Mouse (Mus musculus) frontal cortex, postnatal 10 days (tissue): Measurements from ENCODE around the gene Miip.
A peak's percentile ranks its signal among the peaks of the same experiment; 100 is the strongest.

ENCODE experiments used
- DNase-seq, 2 experiments: peaks; one replicate each; pipeline ENCODE4 v3.0.0; 2022; ENCODE audit warnings: low spot score in 2 of 2, mixed read lengths in 1 of 2

Miip gene

GRCm38 (mm10) chr4:147868450-147869031, at the start of gene Miip, which contains the start of gene Fv1:
Gene Miip, minus strand, starts transcription at chr4:147868816.
Gene Fv1, plus strand, starts transcription at chr4:147868979.
- peak; percentile 93 to 96 for DNase-seq

GRCm38 (mm10) chr4:147909486-147909885, 40.9 kb upstream of the Miip start:
- DNase-seq, result no peak

GRCm38 (mm10) chr4:147906230-147906629, 37.6 kb upstream of the Miip start:
- no peak for DNase-seq

GRCm38 (mm10) chr4:147905090-147905659, 36.6 kb upstream of the Miip start:
- DNase-seq, result no peak

GRCm38 (mm10) chr4:147904313-147905089, 35.9 kb upstream of the Miip start, which contains the start of gene Mfn2:
Gene Mfn2, minus strand, starts transcription at chr4:147904704.
- peak; percentile 86 to 90 for DNase-seq

GRCm38 (mm10) chr4:147903601-147904000, 35.0 kb upstream of the Miip start:
- no peak for DNase-seq

- no peak for DNase-seq
Observed at GRCm38 (mm10) chr4:147902906-147903500, 34.4 kb upstream of the Miip start.

- no peak for DNase-seq
Observed at GRCm38 (mm10) chr4:147900452-147900851, 31.8 kb upstream of the Miip start.

GRCm38 (mm10) chr4:147897348-147897747, 28.7 kb upstream of the Miip start:
- no peak for DNase-seq

GRCm38 (mm10) chr4:147896411-147896810, 27.8 kb upstream of the Miip start:
- no peak for DNase-seq

GRCm38 (mm10) chr4:147895815-147896330, 27.3 kb upstream of the Miip start:
- no peak for DNase-seq

GRCm38 (mm10) chr4:147890341-147890740, 21.7 kb upstream of the Miip start:
- DNase-seq, result no peak

- DNase-seq, result no peak
Observed at GRCm38 (mm10) chr4:147888237-147888636, 19.6 kb upstream of the Miip start.

GRCm38 (mm10) chr4:147887277-147887676, 18.7 kb upstream of the Miip start:
- DNase-seq, result no peak

- no peak for DNase-seq
Observed at GRCm38 (mm10) chr4:147886158-147886557, 17.5 kb upstream of the Miip start.

- no peak for DNase-seq
Observed at GRCm38 (mm10) chr4:147884138-147884537, 15.5 kb upstream of the Miip start.

- DNase-seq, result no peak
Observed at GRCm38 (mm10) chr4:147883041-147883440, 14.4 kb upstream of the Miip start.

GRCm38 (mm10) chr4:147881792-147882191, 13.2 kb upstream of the Miip start:
- DNase-seq, result no peak

GRCm38 (mm10) chr4:147879865-147880264, 11.2 kb upstream of the Miip start:
- DNase-seq, result no peak

- DNase-seq, result no peak
Observed at GRCm38 (mm10) chr4:147879456-147879855, 10.8 kb upstream of the Miip start.

GRCm38 (mm10) chr4:147878537-147878936, 9.9 kb upstream of the Miip start:
- DNase-seq, result no peak
